Mouse (Mus musculus): ENCODE results near the gene Ubl7. TPM values are rescaled to one million over a fixed set of nuclear protein-coding genes. Genes with fewer than 3 reads are reported as not detected.

The Ubl7 gene
- total RNA-seq, 2 experiments from 2014 or later: 14.2 to 78.4 TPM

Other genes with a start within 250 kb of the Ubl7 start
- gene Cyp1a2, start 227.3 kb upstream of the Ubl7 start, total RNA-seq (2015): not detected in 2 replicates
- not detected in 2 replicates for gene Cyp1a2, start 227.3 kb upstream of the Ubl7 start, total RNA-seq (2017)
- 0.39 TPM in 1 of 2 replicates, not detected in the other for gene Cyp1a1, start 223.1 kb upstream of the Ubl7 start, total RNA-seq (2015)
- gene Cyp1a1, start 223.1 kb upstream of the Ubl7 start, total RNA-seq (2017): 0.20 TPM in 1 of 2 replicates, not detected in the other
- gene Edc3, start 202.4 kb upstream of the Ubl7 start, total RNA-seq (2015): 6.4 and 8.2 TPM in 2 replicates
- 4.5 and 4.8 TPM in 2 replicates for gene Edc3, start 202.4 kb upstream of the Ubl7 start, total RNA-seq (2017)
- gene Clk3, start 145.1 kb upstream of the Ubl7 start, total RNA-seq (2015): 32.6 and 43.0 TPM in 2 replicates
- 36.4 and 40.8 TPM in 2 replicates for gene Clk3, start 145.1 kb upstream of the Ubl7 start, total RNA-seq (2017)
- gene Arid3b, start 74.2 kb upstream of the Ubl7 start, total RNA-seq (2015): 2.4 and 3.8 TPM in 2 replicates
- 0.87 and 0.98 TPM in 2 replicates for gene Arid3b, start 74.2 kb upstream of the Ubl7 start, total RNA-seq (2017)
- gene Sema7a, start 29.1 kb downstream of the Ubl7 start, total RNA-seq (2015): 0.10 and 0.27 TPM in 2 replicates
- gene Sema7a, start 29.1 kb downstream of the Ubl7 start, total RNA-seq (2017): 0.04 and 0.61 TPM in 2 replicates
- 0.15 and 0.47 TPM in 2 replicates for gene Cyp11a1, start 95.4 kb downstream of the Ubl7 start, total RNA-seq (2015)
- gene Cyp11a1, start 95.4 kb downstream of the Ubl7 start, total RNA-seq (2017): 0.30 and 1.2 TPM in 2 replicates
- gene Stra6, start 152.8 kb downstream of the Ubl7 start, total RNA-seq (2015): not detected in 2 replicates
- gene Stra6, start 152.8 kb downstream of the Ubl7 start, total RNA-seq (2017): not detected in 2 replicates
- gene Ccdc33, start 207.8 kb downstream of the Ubl7 start, total RNA-seq (2015): not detected in 2 replicates
- not detected in 2 replicates for gene Ccdc33, start 207.8 kb downstream of the Ubl7 start, total RNA-seq (2017)